Mouse (Mus musculus): ENCODE data around the gene Tmod4. TPM values are rescaled to one million over a fixed set of nuclear protein-coding genes. Genes with fewer than 3 reads are reported as not detected.

The Tmod4 gene
- polyA plus RNA-seq, 1 experiment from 2014 or later, result 0.81 TPM

DNA sequence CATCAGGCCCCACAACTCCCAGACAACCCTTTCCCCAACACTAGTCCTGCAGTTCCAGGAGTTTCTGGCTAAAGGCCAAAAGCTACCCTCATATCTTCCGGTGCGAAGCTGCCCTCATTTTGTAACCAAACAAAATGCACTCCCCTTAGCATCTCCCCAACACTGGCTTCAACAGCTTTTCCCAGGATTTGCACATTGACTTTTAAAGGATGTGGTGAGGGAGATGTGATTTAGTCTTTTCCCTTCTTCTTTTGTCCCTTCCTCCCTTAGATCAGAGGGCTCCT, 38.0 kb downstream of the Tmod4 start:
- Histone ChIP-seq H3K9me3 (replicated peaks) (no peaks in the 10 kb centered on the region), H3K4me3 (peak overlapping the region; percentile 88)

DNA sequence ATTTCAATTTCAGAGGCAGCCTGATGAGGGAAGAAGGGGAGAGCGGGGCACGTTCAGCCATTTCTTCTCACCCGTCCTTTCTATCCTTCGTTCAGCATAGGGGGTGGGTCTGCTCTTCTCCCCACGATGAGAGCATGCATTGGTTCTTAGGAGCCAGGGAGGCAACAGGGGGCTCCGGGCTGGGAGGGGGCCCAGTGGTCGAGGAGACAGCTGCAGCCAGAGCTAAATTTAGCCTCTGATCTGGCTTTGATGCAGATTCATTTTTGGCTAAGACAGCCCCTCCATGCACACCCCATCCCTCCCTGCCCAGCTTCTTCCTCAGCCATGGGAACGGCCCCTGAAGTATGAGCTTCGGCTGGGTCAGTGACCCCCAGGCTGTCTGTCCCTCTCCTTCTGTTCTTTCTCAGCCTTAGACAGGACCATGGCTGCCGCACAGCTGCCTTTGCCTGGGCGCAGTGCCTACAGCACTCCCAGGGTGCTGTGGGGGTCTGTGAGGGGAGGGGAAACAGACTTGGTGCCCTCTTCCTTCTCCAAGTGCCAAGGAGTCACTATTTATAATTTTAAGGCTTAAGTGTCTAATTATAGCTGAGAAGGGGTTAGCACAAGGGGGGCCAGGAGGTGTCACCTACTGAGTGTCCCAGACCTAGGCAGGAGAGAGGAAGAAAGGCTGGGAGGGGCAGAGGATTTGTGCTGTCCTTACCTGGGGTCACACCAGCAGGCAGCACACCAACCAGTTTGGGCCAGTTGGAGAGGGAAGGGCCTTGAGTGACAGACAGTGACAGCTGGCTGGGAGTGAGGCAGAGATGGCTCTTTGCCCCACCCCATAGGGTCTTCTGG, 39.4 kb downstream of the Tmod4 start:
- Histone ChIP-seq H3K4me3 (peak overlapping the region; percentile 20; the same call in 1 of the 2 replicates), H3K9me3 (replicated peaks) (no peaks in the 10 kb centered on the region), H3K27ac (no peak overlapping the region; the same call in 1 of the 2 replicates), H3K4me1 (peaks cover 38% of the 10 kb centered on the region), H3K9ac (peak overlapping the region; percentile 41), H3K27me3 (0 out of 2 replicates have a peak, but pooled peaks cover 5% of the 10 kb centered on the region), H3K36me3 (ENCODE audit: poor library complexity, severe bottlenecking) (peaks cover 48% of the 10 kb centered on the region), H3K4me2 (peak overlapping the region; percentile 70)
- WGBS, result 68% methylated on average over 11 of the region's 11 CpGs
- ATAC-seq, result no peak

More for the DNA sequence above, 38.0 kb downstream of the Tmod4 start:
- Histone ChIP-seq H3K27ac (peak overlapping the region; percentile 70), H3K36me3 (ENCODE audit: poor library complexity, severe bottlenecking) (peaks cover 34% of the 10 kb centered on the region), H3K4me2 (peak overlapping the region; percentile 70), H3K9ac (peak overlapping the region; percentile 89), H3K27me3 (0 out of 2 replicates have a peak, but pooled peaks cover 5% of the 10 kb centered on the region), H3K4me1 (peaks cover 38% of the 10 kb centered on the region)
- ATAC-seq, result no peak
- WGBS, result 19% methylated on average over 2 of the region's 2 CpGs

DNA sequence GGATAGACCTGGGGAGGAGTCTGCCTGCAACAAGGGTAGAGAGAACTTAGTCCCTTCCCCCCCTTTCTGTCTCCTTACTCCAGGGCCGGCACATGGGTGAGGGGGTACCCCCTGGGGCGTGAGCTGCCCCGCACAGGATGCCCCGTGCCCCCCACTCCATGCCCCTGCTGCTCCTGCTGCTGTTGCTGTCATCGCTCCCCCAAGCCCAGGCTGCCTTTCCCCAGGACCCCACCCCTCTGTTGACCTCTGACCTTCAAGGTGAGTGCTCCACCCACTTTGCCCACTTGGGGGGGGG, 39.9 kb downstream of the Tmod4 start:
- Histone ChIP-seq H3K27me3 (peaks cover 7% of the 10 kb centered on the region; the same call in 1 of the 2 replicates), H3K27ac (no peak overlapping the region), H3K4me3 (no peak overlapping the region), H3K9ac (0 out of 2 replicates have a peak overlapping the region, but pooled peaks have one; percentile 41), H3K36me3 (ENCODE audit: poor library complexity, severe bottlenecking) (peaks cover 53% of the 10 kb centered on the region), H3K4me1 (peaks cover 38% of the 10 kb centered on the region), H3K9me3 (replicated peaks) (no peaks in the 10 kb centered on the region), H3K4me2 (peak overlapping the region; percentile 70; the same call in 1 of the 2 replicates)
- 73% methylated on average over 4 of the region's 5 CpGs for WGBS
- no peak for ATAC-seq

DNA sequence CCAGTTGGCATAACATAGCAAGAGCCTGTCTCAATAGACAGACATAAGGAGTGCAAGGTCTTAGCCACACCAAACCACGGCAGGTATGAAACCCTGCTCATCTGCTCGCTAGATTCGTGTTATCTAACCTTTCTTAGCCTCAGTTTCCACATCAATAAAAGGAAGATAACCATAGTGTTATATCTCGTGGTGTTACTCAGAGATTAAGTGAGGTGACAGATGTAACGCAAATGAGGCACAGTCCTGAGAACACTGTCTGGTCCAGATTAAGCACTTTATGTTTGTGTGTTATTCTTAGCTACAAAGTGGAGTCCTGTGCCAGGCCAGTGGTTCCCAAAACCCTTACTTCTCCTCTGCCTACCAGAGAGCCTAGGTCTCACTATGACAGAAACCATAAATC, 40.6 kb downstream of the Tmod4 start:
- no peak for ATAC-seq
- peaks cover 32% of the 10 kb centered on the region for H3K4me1 ChIP-seq
- H3K4me2 ChIP-seq, result no peak overlapping the region
- no peak overlapping the region for H3K27ac ChIP-seq
- whole genome bisulfite sequencing, result 90% methylated on average over 5 of the region's 5 CpGs
- peaks cover 60% of the 10 kb centered on the region for H3K36me3 ChIP-seq (ENCODE audit: poor library complexity, severe bottlenecking)
- no peaks in the 10 kb centered on the region for H3K9me3 ChIP-seq (replicated peaks)
- H3K9ac ChIP-seq, result no peak overlapping the region
- peaks cover 12% of the 10 kb centered on the region for H3K27me3 ChIP-seq
- no peak overlapping the region for H3K4me3 ChIP-seq

DNA sequence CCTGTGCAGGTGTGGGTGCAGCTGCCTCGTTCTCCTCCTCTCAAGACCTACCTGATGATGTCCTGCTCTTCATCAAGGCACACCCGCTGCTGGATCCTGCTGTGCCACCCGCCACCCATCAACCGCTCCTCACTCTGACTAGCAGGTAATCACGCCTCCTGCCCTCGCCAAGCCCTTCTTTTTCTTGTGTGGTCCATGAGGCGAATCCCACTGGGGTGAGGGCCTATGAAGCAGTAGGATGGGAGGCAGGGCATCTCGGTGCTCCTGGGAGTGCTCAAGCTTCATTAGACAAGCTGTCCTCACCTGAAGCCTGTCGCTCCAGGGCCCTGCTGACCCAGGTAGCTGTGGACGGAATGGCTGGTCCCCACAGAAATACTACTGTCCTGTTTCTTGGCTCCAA, 45.7 kb downstream of the Tmod4 start:
- WGBS, result 89% methylated on average over 10 of the region's 10 CpGs
- H3K27me3 ChIP-seq, result peaks cover 55% of the 10 kb centered on the region
- no peak overlapping the region for H3K27ac ChIP-seq
- no peak for ATAC-seq
- H3K4me2 ChIP-seq, result no peak overlapping the region
- no peaks in the 10 kb centered on the region for H3K9me3 ChIP-seq (replicated peaks)
- H3K9ac ChIP-seq, result no peak overlapping the region
- peaks cover 89% of the 10 kb centered on the region for H3K36me3 ChIP-seq (ENCODE audit: poor library complexity, severe bottlenecking)
- H3K4me3 ChIP-seq, result no peak overlapping the region
- H3K4me1 ChIP-seq, result peaks cover 20% of the 10 kb centered on the region

DNA sequence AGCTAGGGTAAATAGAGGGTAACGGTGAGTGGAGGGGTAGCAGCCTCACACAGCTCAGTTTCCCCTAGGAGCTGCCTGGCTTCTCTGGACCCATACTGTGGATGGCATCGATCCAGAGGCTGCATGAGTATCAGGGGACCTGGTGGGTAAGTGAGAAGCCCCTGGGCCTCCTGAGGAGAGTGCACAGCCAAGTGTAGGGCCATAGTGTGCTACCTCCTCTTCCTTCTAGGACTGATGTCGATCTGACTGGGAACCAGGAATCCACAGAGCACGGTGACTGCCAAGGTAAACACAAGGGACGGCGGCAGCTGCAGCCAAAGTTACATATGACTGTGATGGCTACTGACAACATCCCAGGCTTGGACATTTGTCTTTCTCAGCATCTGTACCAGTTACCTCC, 46.8 kb downstream of the Tmod4 start:
- Histone ChIP-seq H3K4me2 (no peak overlapping the region), H3K4me3 (no peak overlapping the region), H3K27ac (no peak overlapping the region), H3K36me3 (ENCODE audit: poor library complexity, severe bottlenecking) (peaks cover 78% of the 10 kb centered on the region), H3K9ac (no peak overlapping the region), H3K9me3 (replicated peaks) (no peaks in the 10 kb centered on the region), H3K4me1 (peaks cover 20% of the 10 kb centered on the region), H3K27me3 (peaks cover 58% of the 10 kb centered on the region)
- WGBS, result 82% methylated on average over 6 of the region's 6 CpGs
- ATAC-seq, result no peak

DNA sequence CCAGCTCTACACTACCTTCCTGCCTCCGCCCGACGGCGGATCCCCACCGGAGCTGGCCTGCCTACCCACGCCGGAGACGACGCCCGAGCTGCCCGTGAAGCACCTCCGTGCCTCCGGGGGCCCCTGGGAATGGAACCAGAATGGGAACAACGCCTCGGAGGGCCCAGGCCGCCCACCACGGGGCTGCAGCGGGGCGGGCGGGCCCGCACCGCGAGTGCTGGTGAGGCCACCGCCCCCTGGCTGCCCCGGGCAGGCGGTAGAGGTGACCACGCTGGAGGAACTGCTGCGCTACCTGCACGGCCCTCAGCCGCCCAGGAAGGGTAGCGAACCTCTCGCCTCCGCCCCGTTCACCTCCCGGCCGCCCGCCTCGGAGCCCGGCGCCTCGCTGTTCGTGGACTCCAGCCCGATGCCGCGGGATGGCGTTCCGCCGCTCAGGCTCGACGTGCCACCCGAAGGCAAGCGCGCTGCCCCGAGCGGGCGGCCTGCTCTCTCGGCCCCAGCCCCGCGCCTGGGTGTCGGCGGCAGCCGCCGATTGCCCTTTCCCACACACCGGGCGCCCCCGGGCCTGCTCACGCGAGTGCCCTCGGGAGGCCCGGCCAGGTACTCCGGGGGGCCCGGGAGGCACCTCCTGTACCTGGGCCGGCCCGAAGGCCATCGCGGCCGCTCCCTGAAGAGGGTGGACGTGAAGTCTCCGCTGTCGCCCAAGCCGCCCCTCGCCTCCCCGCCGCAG, 48.4 kb downstream of the Tmod4 start:
- Histone ChIP-seq H3K4me2 (peak overlapping the region; percentile 42; the same call in 1 of the 2 replicates), H3K36me3 (ENCODE audit: poor library complexity, severe bottlenecking) (peaks cover 62% of the 10 kb centered on the region), H3K4me1 (peaks cover 20% of the 10 kb centered on the region), H3K27ac (no peak overlapping the region), H3K4me3 (peak overlapping the region; percentile 8), H3K27me3 (peaks cover 58% of the 10 kb centered on the region), H3K9ac (0 out of 2 replicates have a peak overlapping the region, but pooled peaks have one; percentile 35), H3K9me3 (replicated peaks) (no peaks in the 10 kb centered on the region)
- 10% methylated on average over 60 of the region's 84 CpGs for WGBS
- ATAC-seq, result no peak

DNA sequence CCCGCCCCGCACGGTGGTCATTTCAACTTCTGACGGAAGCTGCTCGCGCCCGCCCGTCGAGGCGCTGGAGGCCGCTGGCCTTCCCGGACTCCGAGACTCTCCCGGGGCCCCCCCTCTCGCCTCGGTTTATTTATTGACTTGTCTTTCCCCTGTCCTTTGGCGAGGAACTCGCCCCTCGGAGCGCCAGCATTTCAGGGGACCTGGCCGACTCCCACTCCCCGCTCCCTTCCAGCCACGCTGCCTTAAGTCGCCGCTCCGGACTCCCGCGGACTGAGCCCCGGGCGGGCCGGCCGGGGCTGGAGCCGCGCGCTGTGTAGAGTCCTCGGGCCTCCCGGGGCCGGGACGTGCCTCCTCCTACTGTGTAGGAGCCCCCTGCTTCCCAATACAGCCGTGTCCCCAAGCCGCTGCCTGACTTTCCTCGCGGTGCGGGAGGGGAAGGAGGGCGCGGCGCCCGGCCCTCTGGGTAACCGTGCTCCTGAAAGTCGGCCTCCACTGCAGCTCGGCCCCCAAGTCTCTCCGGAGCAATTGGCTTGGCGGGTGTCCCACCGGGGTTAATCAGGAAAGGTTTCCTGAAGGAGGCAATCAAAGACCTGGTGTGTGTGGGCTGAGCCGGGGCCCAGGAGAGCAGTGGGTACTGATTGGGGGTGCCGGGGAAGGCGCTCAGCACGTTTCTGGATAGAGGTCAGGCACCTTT, 49.1 kb downstream of the Tmod4 start:
- Histone ChIP-seq H3K4me1 (peaks cover 20% of the 10 kb centered on the region), H3K9me3 (replicated peaks) (no peaks in the 10 kb centered on the region), H3K9ac (peak overlapping the region; percentile 6), H3K36me3 (ENCODE audit: poor library complexity, severe bottlenecking) (peaks cover 55% of the 10 kb centered on the region), H3K27ac (no peak overlapping the region), H3K4me2 (peak overlapping the region; percentile 42), H3K27me3 (peaks cover 58% of the 10 kb centered on the region), H3K4me3 (peak overlapping the region; percentile 8; the same call in 1 of the 2 replicates)
- 4% methylated on average over 58 of the region's 58 CpGs for whole genome bisulfite sequencing
- ATAC-seq, result peak; percentile 44

DNA sequence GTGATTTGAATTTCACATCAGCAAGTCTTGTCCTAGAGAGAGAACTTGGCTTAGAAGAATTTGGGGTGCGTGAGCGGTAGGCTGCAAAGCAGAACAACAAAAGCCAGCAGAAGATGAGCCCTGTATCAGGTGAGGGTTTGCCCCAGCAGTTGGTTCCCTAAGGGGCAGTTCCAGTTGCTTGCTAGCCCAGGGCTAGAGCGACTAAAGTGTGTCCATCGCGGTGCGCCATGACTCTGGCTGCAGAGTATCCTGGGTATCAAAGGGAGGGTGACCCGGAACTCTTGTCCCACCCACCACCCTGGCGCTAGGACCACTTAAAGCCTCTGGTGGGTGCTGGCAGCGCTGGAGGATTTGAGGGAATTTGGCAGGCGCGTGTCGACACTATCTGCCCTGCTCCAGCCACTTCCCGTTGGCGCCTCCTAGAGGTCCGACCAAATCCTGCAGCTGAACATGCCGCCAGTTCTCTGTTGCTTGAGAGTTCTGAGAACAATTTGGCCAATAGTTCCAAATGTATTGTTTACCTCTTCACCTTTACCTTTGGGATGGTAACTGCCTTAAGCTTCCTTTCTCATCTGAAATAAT, 49.8 kb downstream of the Tmod4 start:
- H3K4me1 ChIP-seq, result peaks cover 20% of the 10 kb centered on the region
- H3K9me3 ChIP-seq (replicated peaks), result no peaks in the 10 kb centered on the region
- 3% methylated on average over 16 of the region's 16 CpGs for WGBS
- peak overlapping the region; percentile 42 for H3K4me2 ChIP-seq
- H3K4me3 ChIP-seq, result peak overlapping the region; percentile 8; the same call in 1 of the 2 replicates
- peak; percentile 63 for ATAC-seq
- H3K9ac ChIP-seq, result no peak overlapping the region
- H3K27ac ChIP-seq, result no peak overlapping the region
- H3K27me3 ChIP-seq, result peaks cover 53% of the 10 kb centered on the region
- H3K36me3 ChIP-seq (ENCODE audit: poor library complexity, severe bottlenecking), result peaks cover 48% of the 10 kb centered on the region

DNA sequence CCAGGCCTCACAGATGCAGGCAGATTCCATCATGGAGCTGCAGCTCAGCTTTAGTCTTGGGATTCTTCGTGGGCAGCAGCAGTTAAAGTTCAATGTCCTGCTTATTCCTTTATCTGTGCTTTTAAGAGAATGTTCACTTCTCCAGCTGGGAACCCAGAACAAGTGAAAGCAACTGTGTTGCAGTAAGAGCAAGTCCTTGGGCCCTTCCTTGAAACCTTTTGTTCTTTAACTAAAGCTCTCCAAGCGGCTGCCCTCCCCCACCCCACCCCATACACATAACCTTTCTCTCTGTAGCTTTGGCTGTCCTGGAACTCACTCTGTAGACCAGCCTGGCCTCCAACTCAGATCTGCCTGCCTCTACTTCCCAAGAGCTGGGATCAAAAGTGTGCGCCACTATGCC, 52.2 kb downstream of the Tmod4 start:
- peaks cover 24% of the 10 kb centered on the region for H3K36me3 ChIP-seq (ENCODE audit: poor library complexity, severe bottlenecking)
- H3K4me2 ChIP-seq, result no peak overlapping the region
- 52% methylated on average over 3 of the region's 3 CpGs for WGBS
- no peak overlapping the region for H3K9ac ChIP-seq
- peaks cover 29% of the 10 kb centered on the region for H3K27me3 ChIP-seq
- peaks cover 20% of the 10 kb centered on the region for H3K4me1 ChIP-seq
- no peak overlapping the region for H3K4me3 ChIP-seq
- no peak for ATAC-seq
- no peaks in the 10 kb centered on the region for H3K9me3 ChIP-seq (replicated peaks)
- H3K27ac ChIP-seq, result no peak overlapping the region

DNA sequence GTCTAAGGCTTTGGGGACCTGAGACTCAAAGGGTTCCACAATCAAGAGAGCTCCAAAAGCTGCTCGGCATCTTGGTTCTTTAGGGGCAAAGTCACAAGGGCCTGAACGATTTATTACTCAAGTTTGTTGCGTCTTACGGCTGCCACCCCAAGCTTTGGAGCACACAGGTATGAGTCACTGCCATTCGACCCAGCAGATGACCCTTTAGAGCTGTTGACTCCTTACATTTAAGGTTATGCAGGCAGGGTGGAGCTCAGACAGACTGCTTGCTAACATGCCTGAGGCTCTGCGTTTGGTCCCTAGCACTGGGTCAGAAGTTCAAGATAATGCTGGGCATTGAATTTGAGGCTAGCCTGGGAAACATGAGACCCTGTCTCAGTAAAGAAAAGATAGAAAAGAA, 53.3 kb downstream of the Tmod4 start:
- H3K4me1 ChIP-seq, result peaks cover 14% of the 10 kb centered on the region
- WGBS, result 77% methylated on average over 6 of the region's 6 CpGs
- H3K4me2 ChIP-seq, result no peak overlapping the region

More for the DNA sequence above, 53.3 kb downstream of the Tmod4 start:
- Histone ChIP-seq H3K9ac (no peak overlapping the region), H3K9me3 (replicated peaks) (no peaks in the 10 kb centered on the region), H3K36me3 (ENCODE audit: poor library complexity, severe bottlenecking) (peaks cover 13% of the 10 kb centered on the region), H3K4me3 (no peak overlapping the region), H3K27me3 (peaks cover 18% of the 10 kb centered on the region), H3K27ac (no peak overlapping the region)
- ATAC-seq, result no peak

Data from forebrain, embryonic 13.5 days (tissue).